Mouse (Mus musculus): ENCODE results near the gene Pkp4.

Pkp4 gene

DNA sequence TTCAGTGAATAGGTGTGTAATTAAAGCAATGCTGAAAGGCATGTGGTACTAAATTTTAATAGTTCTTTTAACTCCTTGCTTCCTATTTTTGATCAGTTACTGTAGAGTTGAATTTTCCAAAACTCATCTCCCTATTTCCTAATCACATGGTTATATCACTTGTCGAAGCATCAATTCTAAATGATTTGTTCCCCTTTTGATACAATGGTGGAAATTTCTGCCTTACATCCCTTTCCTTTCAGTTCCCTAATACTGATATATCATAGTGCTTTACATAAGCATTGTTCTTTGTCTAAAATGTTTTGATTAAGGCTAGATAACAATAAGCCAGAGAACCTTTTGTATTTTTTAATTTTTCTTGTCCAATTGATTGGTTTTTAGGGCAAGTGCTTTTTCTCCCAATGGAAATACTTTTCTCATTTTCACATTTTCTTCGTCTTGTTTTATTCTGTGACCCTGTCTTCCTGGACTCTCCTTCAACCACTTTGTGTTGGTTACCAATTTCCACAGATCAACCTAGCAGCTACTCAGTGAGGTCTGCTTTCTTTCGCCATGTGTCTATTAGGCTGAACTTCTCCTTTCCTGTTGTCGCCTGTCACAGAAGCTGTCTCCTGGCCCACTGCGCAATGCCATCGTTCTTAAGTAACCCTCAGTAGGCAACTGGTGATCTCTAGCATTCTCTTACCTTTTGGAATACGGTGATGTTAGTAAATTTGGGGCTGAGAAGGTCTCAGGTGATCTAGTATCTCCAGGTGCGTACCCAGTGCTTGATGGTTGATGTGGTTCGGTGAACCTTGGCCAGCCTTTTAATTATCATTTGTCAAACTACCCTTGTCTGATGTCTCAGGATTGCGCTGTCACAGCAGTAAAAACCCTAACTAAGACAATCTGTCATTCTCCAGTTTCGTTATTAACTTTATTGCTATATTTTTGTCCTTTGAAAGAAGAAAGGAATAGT lies 23.7 kb downstream of the Pkp4 start:
- DNase-seq (ENCODE audit: low read depth, low spot score) = no peak

DNA sequence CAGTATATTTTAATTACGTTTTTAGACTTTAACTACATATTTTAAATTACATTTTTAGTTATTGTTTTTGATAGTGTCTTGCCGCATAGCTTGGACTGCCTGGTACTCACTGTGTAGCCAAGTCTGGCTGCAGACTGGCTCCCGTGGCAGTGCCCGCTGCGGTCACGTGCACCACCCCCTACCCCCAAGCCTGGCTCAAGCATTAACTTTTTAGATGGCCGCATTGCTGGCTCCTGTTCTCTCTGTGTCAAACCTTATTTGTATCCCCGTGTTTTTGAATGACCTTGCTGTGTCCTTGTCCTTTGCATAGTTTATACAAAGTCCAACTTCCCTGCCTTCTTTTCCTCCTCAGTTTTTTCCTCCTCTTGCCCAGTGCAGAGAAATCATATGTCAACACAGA lies 25.5 kb downstream of the Pkp4 start:
- no peak for DNase-seq (ENCODE audit: low read depth, low spot score)

DNA sequence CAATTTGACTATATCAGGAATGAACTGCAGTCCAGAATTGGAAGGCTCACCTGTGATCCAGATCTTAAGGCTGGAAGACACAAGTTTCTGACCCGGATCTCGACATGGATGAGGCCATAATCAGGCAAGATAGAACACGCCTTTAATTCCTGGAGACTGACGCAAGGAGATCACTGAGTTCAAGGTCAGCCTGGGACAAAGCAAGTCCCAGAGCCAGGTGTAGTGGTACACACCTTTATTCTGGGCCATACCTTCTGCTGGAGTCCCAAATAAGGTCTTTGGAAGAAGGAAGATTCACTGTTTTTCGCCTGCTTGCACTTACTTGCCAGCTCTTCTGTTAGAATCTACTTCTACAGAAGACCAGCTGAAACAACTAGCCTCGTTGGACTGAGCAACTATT lies 26.3 kb downstream of the Pkp4 start:
- no peak for DNase-seq (ENCODE audit: low read depth, low spot score)

DNA sequence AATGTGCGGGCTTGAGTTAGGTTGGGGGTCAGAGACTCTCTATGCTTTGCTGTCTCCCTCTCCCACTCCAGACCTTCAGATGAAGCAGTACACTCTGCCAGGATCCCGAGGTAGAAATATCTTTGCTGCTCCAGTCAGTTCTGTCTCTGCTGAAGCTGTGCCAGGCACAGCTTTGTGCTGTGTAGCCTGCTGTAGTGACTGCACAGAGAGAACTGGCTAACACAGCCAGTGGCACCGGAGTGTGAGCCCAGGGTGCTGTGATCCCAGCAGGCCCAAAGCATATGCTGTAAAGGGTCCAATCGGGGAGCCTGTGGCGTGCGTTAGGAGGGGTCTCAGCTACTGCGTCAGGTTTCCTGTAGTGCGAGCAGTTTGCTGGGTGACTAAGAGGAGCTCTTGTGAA lies 27.7 kb downstream of the Pkp4 start:
- no peak for DNase-seq (ENCODE audit: low read depth, low spot score)

DNA sequence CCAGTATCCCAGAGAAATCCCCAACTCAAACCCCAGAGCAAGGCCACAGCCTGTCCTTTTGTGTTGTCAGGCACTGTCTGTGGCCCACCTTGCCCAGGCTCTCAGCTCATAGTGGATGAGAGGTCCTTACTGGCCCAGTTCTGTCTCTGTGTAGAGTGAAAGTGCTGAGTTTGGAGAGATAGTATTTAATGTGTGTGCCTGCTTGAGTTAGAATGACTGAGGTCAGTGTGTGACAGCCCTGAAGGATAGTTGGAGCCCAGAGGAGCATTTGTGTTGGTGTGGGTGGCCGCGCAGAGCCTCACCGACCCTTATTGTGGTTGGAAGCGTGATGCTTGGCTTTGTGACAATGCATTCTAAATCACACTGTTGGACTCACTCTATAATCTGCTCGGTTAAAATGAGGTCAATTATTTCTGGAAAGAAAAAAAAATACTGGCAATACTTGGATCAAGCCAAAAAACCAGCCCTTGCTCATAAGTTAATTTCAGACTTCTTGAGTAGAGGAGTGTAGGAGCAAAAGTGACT lies 29.1 kb downstream of the Pkp4 start:
- peak; percentile 6 for DNase-seq (ENCODE audit: low read depth, low spot score)

DNA sequence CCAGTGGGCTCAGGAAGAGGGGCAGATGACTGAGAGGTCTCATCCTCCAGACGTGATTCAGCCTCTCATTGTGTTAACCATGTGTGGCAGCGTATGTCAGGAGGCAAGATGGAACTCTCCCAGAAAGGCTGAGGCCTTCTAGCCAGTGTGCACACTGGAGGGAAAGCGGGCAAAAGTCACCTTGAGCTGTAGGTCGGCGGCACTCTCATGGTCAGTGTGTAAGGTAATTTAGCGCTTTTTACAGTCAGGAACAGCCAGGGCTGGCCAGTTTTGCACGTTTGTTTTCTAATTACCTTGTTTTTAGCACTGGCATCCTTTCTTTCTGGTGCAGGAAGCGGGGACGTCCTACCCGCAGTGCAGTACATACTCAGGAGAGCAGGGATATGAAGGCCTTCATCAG lies 29.5 kb downstream of the Pkp4 start:
- no peak for DNase-seq (ENCODE audit: low read depth, low spot score)

DNA sequence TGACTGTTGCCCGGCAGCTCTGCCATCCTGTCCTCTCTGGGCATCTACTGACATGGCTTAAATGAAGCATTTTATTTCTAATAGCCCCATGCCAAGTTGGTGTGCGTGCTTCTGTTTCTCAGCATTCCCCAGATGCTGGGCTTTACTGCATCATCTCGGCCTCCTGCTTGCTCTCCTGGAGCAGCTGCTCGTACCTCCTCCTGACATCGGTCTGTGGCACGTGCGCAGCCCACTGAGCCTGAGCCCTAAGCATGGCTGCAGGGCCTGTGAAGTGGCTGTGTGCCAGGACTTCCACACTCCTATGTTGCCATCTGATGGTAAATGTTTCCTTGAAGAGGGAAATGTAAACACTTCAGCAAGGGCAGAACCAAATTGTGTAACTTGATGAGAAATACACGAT lies 30.8 kb downstream of the Pkp4 start:
- DNase-seq (ENCODE audit: low read depth, low spot score) = peak; percentile 16

DNA sequence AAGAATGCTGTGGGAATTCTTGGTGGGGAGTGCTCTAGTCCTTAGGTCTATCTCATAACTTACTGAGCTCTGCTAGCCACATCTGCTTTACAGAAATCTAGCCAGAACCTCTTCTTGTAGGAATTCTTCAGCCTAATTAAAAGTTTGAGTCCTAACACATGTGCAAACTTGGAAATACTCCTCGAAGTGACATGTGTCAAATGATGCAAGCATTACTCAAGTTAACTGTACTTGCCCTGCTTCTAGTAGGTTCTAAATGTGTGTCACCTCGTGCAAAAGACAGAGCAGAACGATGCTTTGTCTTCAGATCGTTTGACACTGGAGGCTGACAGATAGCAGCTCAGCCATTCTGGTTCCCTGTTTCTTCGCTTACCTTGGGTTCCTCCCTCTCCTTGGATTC lies 32.5 kb downstream of the Pkp4 start:
- DNase-seq (ENCODE audit: low read depth, low spot score) = no peak

DNA sequence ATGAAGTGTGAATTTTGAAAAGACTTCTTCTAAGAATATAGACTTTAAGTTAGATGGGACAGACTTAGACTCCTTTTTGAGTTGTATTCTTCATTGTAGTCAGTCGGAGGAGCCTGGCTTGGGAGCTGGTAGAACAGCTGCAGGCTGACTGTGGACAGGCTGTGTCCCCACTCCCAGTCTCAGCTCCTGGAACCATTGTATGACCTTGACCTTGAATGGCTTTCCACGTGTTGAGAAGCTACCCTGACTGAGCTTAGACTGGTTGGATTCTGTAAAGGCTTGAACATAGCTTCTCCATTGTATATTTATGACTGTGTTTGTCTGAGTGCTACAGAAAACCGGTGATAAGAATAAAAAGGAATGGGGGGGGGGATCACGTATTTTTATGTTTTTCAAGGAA lies 36.5 kb downstream of the Pkp4 start:
- no peak for DNase-seq (ENCODE audit: low read depth, low spot score)

DNA sequence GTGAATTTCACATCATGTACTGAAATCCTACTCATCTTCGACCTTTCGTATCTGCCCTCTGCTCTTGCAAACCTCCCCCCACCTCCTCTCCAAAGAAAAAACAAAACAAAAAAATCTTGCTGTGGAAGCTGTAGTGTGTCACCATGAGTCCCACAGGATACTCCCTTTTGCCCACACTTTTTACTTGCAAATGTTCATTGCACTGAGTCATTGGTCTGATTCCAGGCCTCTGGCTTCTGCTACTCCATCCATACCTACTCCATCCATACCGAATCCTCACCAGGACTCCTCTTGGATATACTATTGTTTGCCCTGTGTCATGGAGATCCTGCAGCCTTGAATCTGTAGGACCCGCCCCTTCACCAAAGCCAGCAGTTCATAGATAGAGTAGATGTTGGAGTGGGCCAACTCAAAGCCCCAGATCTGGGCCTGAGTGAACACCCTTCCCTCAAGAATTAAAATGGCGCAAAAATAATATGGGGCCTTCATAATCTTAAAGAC lies 38.9 kb downstream of the Pkp4 start:
- DNase-seq (ENCODE audit: low read depth, low spot score) = no peak

DNA sequence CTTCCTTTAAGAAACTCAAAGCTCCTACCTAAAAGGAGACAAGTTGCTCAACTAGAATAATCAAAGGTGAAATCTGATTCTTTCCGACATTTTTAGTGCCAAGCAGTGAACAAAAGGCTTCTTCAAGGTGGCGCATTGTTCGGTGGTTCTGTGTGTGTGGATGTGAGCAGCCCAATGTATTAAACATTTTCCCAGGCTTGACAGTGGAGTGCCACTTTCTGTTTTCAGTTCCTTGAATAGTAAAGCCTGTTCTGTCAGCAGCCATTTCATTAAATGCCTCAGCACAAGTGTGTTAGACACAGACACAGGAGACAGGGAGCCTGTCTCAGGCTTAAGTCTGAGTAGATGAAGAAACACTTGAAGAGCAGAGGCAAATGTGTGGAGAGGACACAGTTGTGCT lies 39.9 kb downstream of the Pkp4 start:
- no peak for DNase-seq (ENCODE audit: low read depth, low spot score)

DNA sequence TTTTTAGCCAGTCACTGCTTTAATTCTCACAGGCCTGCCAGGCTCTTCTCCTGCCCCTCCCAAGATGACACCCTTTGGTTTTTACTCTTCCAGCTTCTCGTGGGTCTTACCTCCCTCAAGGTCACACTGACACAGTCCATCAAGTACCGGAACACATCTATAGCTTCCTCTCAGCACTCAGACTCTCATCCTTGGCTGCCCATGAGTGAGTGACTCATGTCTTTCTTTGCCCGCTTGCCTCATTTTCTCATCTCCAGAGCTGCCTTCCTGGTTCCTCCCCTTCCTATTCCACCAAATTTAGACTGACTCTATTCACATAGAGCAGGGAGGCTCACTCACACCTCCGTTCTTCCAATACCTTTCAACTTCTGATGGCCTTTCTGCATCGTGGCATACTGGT lies 42.3 kb downstream of the Pkp4 start:
- DNase-seq (ENCODE audit: low read depth, low spot score) = no peak

DNA sequence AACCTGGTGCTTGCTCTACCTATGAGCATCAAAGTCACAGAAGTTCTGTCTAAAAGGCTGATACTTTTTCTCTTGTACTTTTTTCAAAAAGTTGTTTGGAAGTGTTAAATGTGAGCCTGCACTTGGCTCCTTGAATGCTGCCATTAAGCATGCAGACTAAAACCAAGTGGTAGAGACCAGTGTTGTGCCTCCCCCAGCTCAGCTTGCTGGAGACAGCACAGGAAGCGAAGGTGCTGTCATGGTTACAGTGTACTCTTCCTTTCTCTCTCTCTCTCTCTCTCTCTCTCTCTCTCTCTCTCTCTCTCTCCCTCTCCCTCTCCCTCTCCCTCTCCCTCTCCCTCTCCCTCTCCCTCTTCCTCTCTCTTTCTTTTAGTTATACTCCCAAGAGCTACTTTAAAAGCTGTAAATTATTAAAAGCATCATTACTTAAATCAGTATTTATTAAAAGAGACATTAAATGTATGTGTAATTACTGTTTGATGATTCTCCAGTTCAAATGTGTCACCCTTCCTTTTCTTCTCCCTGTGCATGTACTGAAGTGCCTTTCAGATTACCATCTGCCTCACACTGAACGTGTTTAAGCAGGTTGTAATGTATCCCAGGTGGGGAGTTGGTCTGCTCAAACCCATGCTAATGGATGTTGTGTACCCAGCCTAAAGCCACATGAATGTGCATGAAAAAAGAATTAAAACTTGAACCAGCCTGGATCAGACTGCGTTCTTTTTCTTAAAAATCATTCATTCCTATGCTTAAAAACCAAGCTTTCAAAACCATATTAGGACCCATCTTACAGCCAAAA lies 43.2 kb downstream of the Pkp4 start:
- DNase-seq (ENCODE audit: low read depth, low spot score) = no peak

DNA sequence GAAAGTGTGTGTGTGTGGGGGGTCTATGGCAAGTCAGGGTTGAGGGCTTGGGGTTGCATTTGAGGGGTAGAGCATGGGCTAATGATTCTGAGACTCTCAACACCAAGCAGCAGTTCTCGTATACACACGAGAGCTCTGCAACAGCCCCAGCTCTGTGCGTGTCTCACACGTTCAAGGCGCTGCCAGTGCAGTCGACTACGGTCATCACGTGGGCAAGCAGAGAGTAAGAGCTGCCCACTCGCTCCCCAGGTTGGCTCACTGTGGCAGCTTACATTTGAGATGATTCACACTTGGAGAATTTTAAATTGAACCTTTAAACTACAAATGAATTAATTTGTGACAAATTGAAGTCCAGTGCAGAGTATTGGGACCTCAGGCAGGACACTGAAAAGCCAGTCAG lies 44.4 kb downstream of the Pkp4 start:
- no peak for DNase-seq (ENCODE audit: low read depth, low spot score)

DNA sequence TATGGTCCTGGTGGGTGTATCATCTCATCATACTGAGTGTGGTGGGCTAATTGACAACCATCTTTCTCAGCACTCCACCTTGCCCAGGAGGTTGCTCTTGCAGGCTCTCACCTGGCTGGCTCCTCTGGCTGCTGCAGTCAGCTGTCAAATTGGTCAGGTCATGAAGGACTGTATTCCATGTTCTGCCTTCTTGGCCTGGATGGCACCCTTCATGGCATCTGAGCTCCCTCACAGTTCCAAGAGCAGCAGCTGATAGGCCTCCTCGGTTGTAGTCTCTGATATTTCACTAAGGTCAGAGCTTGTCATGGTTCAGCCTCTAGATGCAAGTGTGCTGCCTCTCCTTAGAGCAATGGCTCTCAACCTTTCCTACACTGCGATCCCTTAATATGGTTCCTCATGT lies 45.5 kb downstream of the Pkp4 start:
- no peak for DNase-seq (ENCODE audit: low read depth, low spot score)

DNA sequence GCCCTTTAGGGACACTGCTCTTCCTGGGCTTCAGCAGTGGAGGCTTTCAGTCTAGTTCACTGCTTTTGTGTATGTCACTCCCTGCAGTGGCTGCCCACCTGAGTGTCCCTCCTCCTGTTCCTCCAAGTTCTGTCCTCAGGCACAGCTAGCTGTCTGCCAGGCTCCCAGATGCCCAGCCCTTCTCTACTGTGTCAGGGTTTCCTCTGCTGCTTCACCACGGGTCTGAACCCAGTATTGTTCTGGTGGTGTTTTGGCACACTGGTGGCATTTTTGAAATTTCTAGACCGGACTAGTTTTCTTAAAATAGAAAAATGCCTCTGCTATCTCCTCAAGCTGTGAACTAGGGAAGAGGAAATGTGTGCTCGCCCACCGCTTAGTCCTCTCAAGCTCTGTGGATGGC lies 46.6 kb downstream of the Pkp4 start:
- DNase-seq (ENCODE audit: low read depth, low spot score) = no peak

DNA sequence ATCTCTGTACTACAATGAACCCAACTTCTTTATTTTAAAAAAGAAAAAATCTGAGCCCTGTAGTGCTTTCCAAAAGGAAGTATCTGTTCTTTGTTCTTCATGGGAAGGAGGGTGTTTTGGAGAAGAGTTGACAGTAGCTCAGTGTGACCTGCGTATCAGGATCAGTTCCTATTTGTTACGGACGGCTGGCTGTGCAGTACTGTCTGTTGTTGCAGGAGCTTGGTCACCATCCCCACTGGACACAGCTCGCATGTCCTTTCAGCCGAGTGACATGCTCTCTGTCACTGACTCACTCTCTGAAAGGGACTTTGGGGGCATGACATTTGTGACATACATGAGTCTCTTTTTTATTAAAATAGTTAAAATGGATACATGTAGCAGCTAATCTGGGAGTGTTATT lies 47.1 kb downstream of the Pkp4 start:
- DNase-seq (ENCODE audit: low read depth, low spot score) = no peak

DNA sequence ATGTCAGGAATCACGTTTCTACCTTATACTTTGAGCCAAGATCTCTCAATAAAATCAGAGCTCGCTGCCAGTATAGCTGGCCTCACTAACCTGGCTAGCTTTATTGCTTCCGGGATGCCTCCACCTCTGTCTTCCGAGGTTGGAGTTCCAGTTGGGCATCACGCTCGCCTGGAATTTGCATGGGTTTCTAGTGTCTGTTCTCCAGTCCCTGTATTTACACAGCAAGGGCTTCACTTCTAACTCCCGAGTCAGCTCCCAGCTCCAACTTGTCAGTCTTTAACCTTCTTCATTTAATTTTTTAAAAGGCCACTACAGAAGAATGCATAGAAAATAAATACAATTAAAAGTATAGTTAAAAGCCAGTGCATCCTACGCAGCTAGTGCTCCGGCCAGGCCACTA lies 47.6 kb downstream of the Pkp4 start:
- DNase-seq (ENCODE audit: low read depth, low spot score) = no peak

DNA sequence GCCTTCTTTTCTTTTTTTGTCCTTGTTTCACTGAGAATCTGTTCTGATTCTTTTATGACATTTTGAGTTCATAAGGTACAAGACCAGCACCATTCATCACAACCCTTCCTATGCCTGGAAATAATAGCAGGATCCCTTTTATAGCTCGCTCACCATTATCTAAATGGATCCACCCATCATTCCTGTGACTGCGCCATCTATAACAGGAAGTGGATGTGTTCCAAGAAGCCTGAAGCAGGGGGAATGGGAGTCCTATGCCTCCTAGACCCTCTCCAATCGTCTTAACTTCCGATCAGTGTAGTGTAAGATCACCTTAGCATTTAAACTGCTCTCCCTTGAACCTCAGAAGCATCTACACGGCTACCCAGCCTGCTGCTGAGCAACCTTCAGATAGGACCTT lies 50.4 kb downstream of the Pkp4 start:
- no peak for DNase-seq (ENCODE audit: low read depth, low spot score)

DNA sequence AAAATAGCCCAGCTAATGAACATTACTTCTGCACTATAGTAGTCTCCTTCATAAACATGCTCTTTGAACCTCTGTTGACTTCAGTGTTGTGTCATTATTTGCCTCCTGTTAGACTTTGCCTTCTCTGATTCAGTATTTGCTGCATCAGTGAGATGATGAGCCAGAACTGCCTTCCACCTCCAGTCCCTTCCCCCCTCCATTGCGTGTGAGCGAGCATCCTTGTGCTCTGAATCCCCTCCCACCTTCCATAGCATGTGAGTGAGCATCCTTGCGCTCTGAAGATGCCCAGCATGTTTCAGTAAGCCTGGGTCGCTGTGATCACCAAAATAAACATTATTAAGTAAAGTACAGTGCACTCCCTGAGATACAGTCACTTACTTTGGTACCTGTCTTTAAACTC lies 51.8 kb downstream of the Pkp4 start:
- DNase-seq (ENCODE audit: low read depth, low spot score) = no peak

DNA sequence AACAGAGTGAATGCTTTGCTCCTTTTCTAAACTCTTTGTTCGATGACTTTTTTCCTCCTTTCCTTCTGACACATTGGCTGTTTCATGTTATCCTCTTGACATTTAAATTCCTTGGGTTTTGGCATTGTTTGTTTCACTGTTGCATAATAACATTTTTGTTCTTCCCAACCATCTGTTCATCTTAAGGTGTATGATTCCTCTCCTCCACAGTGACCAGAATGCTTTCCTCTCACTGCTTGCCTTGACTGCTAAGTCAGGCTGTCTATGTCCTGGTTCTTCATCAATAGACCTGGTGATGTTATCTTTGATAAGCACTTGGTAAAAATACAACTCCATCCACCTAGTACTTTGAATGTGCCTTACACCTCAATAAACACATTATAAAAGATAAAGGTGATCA lies 52.2 kb downstream of the Pkp4 start:
- DNase-seq (ENCODE audit: low read depth, low spot score) = no peak

DNA sequence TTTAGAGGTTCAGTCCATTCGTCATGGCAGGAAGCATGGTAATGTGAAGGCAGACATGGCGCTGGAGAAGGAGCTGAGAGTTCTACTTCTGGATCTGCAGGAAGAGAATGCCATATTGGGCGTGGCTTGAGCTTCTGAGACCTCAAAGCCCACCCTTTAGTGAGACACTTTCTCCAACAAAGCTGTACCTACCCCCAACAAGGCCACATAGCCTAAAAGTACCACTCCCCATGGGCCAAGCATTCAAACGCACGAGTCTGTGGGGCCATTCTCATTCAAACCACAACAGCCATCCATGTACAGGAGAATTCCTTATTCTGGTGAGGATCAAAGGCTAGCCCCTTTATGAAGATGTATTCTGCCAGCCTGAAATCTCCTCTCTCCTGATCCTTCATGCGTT lies 57.3 kb downstream of the Pkp4 start:
- no peak for DNase-seq (ENCODE audit: low read depth, low spot score)

All from retina, adult 2 months (tissue).